Mouse (Mus musculus): ENCODE results near the gene Zfp945.
A peak's percentile ranks its signal among the peaks of the same experiment; 100 is the strongest.

GRCm38 (mm10) chr17:22866845-22867481 lies at the start of gene Zfp945:
- TF ChIP-seq POLR2A (IDR thresholded peaks at IDR 0.05; ENCODE audit: insufficient read length, low read depth) = no peak
- no peak for TF ChIP-seq SRF (IDR thresholded peaks at IDR 0.05; ENCODE audit: control insufficient read depth, insufficient read length, low read depth)
- no peak for TF ChIP-seq TCF12 (IDR thresholded peaks at IDR 0.05; ENCODE audit: insufficient read depth, poor library complexity, severe bottlenecking)
- no peak for TF ChIP-seq TCF3 (IDR thresholded peaks at IDR 0.05; ENCODE audit: insufficient read length, low read depth)
- peak in 1 of 3 experiments; percentile 46 for TF ChIP-seq MYOD1 (IDR thresholded peaks at IDR 0.05; ENCODE audit: control insufficient read depth in 1 of 3, insufficient read length in 2 of 3, low read depth in 2 of 3)
- no peak for TF ChIP-seq USF1 (IDR thresholded peaks at IDR 0.05; ENCODE audit: low read depth)
- TF ChIP-seq MAX (IDR thresholded peaks at IDR 0.05; ENCODE audit: low read depth) = no peak
- peak in 2 of 3 experiments; percentile 49 to 55 for TF ChIP-seq MYOG (IDR thresholded peaks at IDR 0.05; ENCODE audit: control insufficient read depth in 1 of 3, insufficient read depth in 1 of 3, insufficient read length in 2 of 3, low read depth in 2 of 3)
